Mouse (Mus musculus) liver, adult 2 months (tissue): ENCODE data around the gene Arhgef40.

ENCODE experiments used
- CTCF ChIP-seq: fragments of 200-500 bp; IDR thresholded peaks from 2 replicates; pipeline ENCODE4 v1.5.1; 2011; ENCODE audit warnings: low read depth, low read length, control low read depth
- POLR2A ChIP-seq: fragments of 200-500 bp; IDR thresholded peaks from 2 replicates; pipeline ENCODE4 v1.6.1; 2011; ENCODE audit warnings: low read length, control low read depth; ENCODE audit not compliant: insufficient read depth; ENCODE audit errors: extremely low read depth

GRCm38 (mm10) chr14:51996231-51996841 is 11.8 kb downstream of the Arhgef40 start:
- TF ChIP-seq CTCF = peak; percentile 38
- no peak for TF ChIP-seq POLR2A
